Mouse (Mus musculus): ENCODE data around the gene Wnt8b.
"Not testable (repeated sequence)": the region's sequence is repeated elsewhere in the genome, so short reads cannot be mapped to it uniquely, and the experiment has no call there.

The Wnt8b gene

GRCm38 (mm10) chr19:44493128-44493527 is at the start of gene Wnt8b:
Gene Wnt8b (plus strand): TSS chr19:44493472.
- no peak for DNase-seq

GRCm38 (mm10) chr19:44445755-44446154 is 47.5 kb upstream of the Wnt8b start:
- DNase-seq: no peak

GRCm38 (mm10) chr19:44447927-44448326 is 45.3 kb upstream of the Wnt8b start:
- DNase-seq: no peak

- DNase-seq: no peak
Measured at GRCm38 (mm10) chr19:44454862-44455261, 38.4 kb upstream of the Wnt8b start.

GRCm38 (mm10) chr19:44455356-44455755 is 37.9 kb upstream of the Wnt8b start:
- no peak for DNase-seq

- peak; percentile 15 for DNase-seq
Measured at GRCm38 (mm10) chr19:44457359-44458055, 35.8 kb upstream of the Wnt8b start.

GRCm38 (mm10) chr19:44458696-44459095 is 34.6 kb upstream of the Wnt8b start:
- DNase-seq: no peak

- DNase-seq: no peak
Measured at GRCm38 (mm10) chr19:44460441-44460840, 32.8 kb upstream of the Wnt8b start.

- DNase-seq: peak; percentile 50
Measured at GRCm38 (mm10) chr19:44461500-44461899, 31.8 kb upstream of the Wnt8b start.

GRCm38 (mm10) chr19:44462141-44462540 is 31.1 kb upstream of the Wnt8b start:
- DNase-seq: no peak

GRCm38 (mm10) chr19:44465960-44466525 is 27.2 kb upstream of the Wnt8b start:
- not testable (repeated sequence) for DNase-seq

- peak; percentile 93 for DNase-seq
Measured at GRCm38 (mm10) chr19:44474158-44474557, 19.1 kb upstream of the Wnt8b start.

GRCm38 (mm10) chr19:44475268-44475667 is 18.0 kb upstream of the Wnt8b start:
- DNase-seq: no peak

- DNase-seq: peak; percentile 31
Measured at GRCm38 (mm10) chr19:44476541-44476940, 16.7 kb upstream of the Wnt8b start.

GRCm38 (mm10) chr19:44487266-44487665 is 6.0 kb upstream of the Wnt8b start:
- DNase-seq: peak; percentile 85

- DNase-seq: no peak
Measured at GRCm38 (mm10) chr19:44496511-44496910, 3.2 kb downstream of the Wnt8b start.

- no peak for DNase-seq
Measured at GRCm38 (mm10) chr19:44496941-44497340, 3.7 kb downstream of the Wnt8b start.

GRCm38 (mm10) chr19:44498936-44499335 is 5.7 kb downstream of the Wnt8b start:
- DNase-seq: no peak

- no peak for DNase-seq
Measured at GRCm38 (mm10) chr19:44500240-44500639, 7.0 kb downstream of the Wnt8b start.

GRCm38 (mm10) chr19:44501925-44502324 is 8.7 kb downstream of the Wnt8b start:
- DNase-seq: no peak

GRCm38 (mm10) chr19:44502741-44503140 is 9.5 kb downstream of the Wnt8b start:
- DNase-seq: no peak

- DNase-seq: peak; percentile 44
Measured at GRCm38 (mm10) chr19:44510534-44511175, 17.4 kb downstream of the Wnt8b start.

- DNase-seq: peak; percentile 70
Measured at GRCm38 (mm10) chr19:44511451-44512231, 18.4 kb downstream of the Wnt8b start.

Measured in thymus, postnatal 4 days (tissue).